Mouse (Mus musculus) lung, postnatal 0 days (tissue): ENCODE results near the gene Fam117a.
"Not testable (repeated sequence)": the region's sequence is repeated elsewhere in the genome, so short reads cannot be mapped to it uniquely, and the experiment has no call there.

Source experiments
- CTCF ChIP-seq: IDR thresholded peaks from 2 replicates; pipeline ENCODE4 v1.5.1; 2016; ENCODE audit warnings: antibody characterized with exemption, mild to moderate bottlenecking
- EP300 ChIP-seq: IDR thresholded peaks from 2 replicates; pipeline ENCODE4 v1.6.1; 2016; ENCODE audit warnings: antibody characterized with exemption, mild to moderate bottlenecking, control low read depth

GRCm38 (mm10) chr11:95406398-95406797 lies 69.6 kb downstream of the Fam117a start:
- not testable (repeated sequence) for TF ChIP-seq CTCF, EP300
